Mouse (Mus musculus) forebrain, postnatal 0 days (tissue): Measurements from ENCODE around the gene Inpp4b. TPM values are rescaled to one million over a fixed set of nuclear protein-coding genes. Genes with fewer than 3 reads are reported as not detected.

Experiments used
- ATAC-seq: fragments of 200-750 bp; cut with Nextera tagmentation; 2 replicates; pipeline ENCODE4 v1.8.0; 2017; ENCODE audit warnings: mild to moderate bottlenecking, moderate library complexity
- DNase-seq: peaks from one replicate; pipeline ENCODE4 v3.0.0-alpha.2; 2015
- H3K27ac ChIP-seq: fragments of 300-500 bp; sonication (generic); 2 replicates; pipeline ENCODE4 v1.5.1; 2014; ENCODE audit warnings: low read depth, mild to moderate bottlenecking, antibody characterized with exemption, low read length, moderate library complexity, mixed read lengths
- H3K27me3 ChIP-seq: fragments of 300-500 bp; sonication (generic); 2 replicates; pipeline ENCODE4 v1.6.1; 2014; ENCODE audit warnings: mild to moderate bottlenecking, low read length, mixed read lengths; ENCODE audit not compliant: insufficient read depth
- H3K36me3 ChIP-seq: fragments of 300-500 bp; sonication (generic); 2 replicates; pipeline ENCODE4 v1.6.1; 2014; ENCODE audit warnings: mild to moderate bottlenecking, moderate library complexity; ENCODE audit not compliant: insufficient read depth
- H3K4me1 ChIP-seq: fragments of 300-500 bp; sonication (generic); 2 replicates; pipeline ENCODE4 v1.6.1; 2014; ENCODE audit warnings: antibody characterized with exemption; ENCODE audit not compliant: insufficient read depth
- H3K4me2 ChIP-seq: fragments of 300-500 bp; sonication (generic); 2 replicates; pipeline ENCODE4 v1.6.1; 2014; ENCODE audit warnings: low read depth, mild to moderate bottlenecking, moderate library complexity
- H3K4me3 ChIP-seq: fragments of 300-500 bp; sonication (generic); 2 replicates; pipeline ENCODE4 v1.5.1; 2014; ENCODE audit warnings: low read depth, low read length, mixed read lengths
- H3K9ac ChIP-seq: fragments of 300-500 bp; sonication (generic); 2 replicates; pipeline ENCODE4 v1.6.1; 2014; ENCODE audit warnings: mild to moderate bottlenecking
- H3K9me3 ChIP-seq: fragments of 300-500 bp; sonication (generic); 2 replicates; pipeline ENCODE4 v1.6.1; 2016; ENCODE audit warnings: low read length
- CTCF ChIP-seq: sonication (generic); IDR thresholded peaks from 2 replicates; pipeline ENCODE4 v1.5.1; 2016; ENCODE audit warnings: antibody characterized with exemption, control low read depth, low read depth
- WGBS: fragments of 180-500 bp; shearing (Covaris S2); extraction: QIAGEN DNeasy Blood & Tissue Kit; methylation state at CpG from one replicate; pipeline ENCODE4 v1.1.7; 2014; 5-methylcytosine and 5-hydroxymethylcytosine counted together
- polyA plus RNA-seq: library from polyadenylated mRNA; unstranded; fragments of >200 nt; fragmentation: Nextera tagmentation; extraction: Ambion mirVana; gene quantifications from 2 replicates; pipeline ENCODE4 v1.2.1, GENCODE M21; 2015
- total RNA-seq: library from RNA; depleted of rRNA; stranded (reverse); fragments of >200 nt; gene quantifications from 2 replicates; pipeline ENCODE4 v1.2.3, GENCODE M21; 2014

Gene Inpp4b
- total and polyA plus RNA-seq, 2 experiments from 2014 or later, result 6.7 to 10.6 TPM

DNA sequence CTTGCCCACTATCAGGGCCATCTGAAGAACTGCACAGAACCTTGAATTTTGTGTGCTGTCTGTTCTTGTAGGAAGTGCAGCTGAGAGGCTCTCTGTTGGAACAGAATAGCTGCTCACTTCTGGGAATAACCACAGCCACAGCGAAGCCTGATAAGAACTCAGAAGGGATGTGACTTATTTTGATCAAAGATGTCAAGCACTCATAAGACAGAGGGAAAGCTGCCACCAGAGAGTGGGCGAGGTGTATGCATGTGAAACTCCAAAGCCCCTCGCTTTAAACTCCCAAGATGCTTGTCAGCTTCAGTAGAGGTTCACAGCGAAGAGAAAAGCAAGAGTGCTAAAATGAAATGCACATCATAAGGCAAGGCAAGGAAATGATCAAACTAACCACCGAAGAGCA is 423.7 kb downstream of the Inpp4b start:
- no peaks in the 10 kb centered on the region for H3K36me3 ChIP-seq
- DNase-seq (no peak), ATAC-seq (no peak)
- H3K9ac ChIP-seq, result no peak overlapping the region
- H3K27me3 ChIP-seq, result no peaks in the 10 kb centered on the region
- no peak overlapping the region for H3K27ac ChIP-seq
- H3K4me3 ChIP-seq, result no peak overlapping the region
- no peaks in the 10 kb centered on the region for H3K9me3 ChIP-seq
- 85% methylated on average over 5 of the region's 5 CpGs for WGBS
- TF ChIP-seq CTCF, result no peak
- no peaks in the 10 kb centered on the region for H3K4me1 ChIP-seq
- H3K4me2 ChIP-seq, result no peak overlapping the region

- H3K4me3 ChIP-seq, result no peak overlapping the region
- WGBS, result 5% methylated on average over 12 of the region's 12 CpGs
- no peak for DNase-seq
These were observed 425.3 kb downstream of the Inpp4b start for GRCm38 (mm10) chr8:81767411-81768312.

GRCm38 (mm10) chr8:81768313-81768675 is 425.9 kb downstream of the Inpp4b start:
- no peak for TF ChIP-seq CTCF

More at GRCm38 (mm10) chr8:81767411-81768312, 425.3 kb downstream of the Inpp4b start:
- H3K9ac ChIP-seq, result no peak overlapping the region; the same call in 1 of the 2 replicates
- TF ChIP-seq CTCF, result no peak
- H3K9me3 ChIP-seq, result no peaks in the 10 kb centered on the region
- H3K36me3 ChIP-seq, result no peaks in the 10 kb centered on the region
- H3K4me2 ChIP-seq, result peak overlapping the region; percentile 13; the same call in 1 of the 2 replicates
- H3K4me1 ChIP-seq, result no peaks in the 10 kb centered on the region
- peak; percentile 54 for ATAC-seq
- no peak overlapping the region for H3K27ac ChIP-seq
- no peaks in the 10 kb centered on the region for H3K27me3 ChIP-seq

DNA sequence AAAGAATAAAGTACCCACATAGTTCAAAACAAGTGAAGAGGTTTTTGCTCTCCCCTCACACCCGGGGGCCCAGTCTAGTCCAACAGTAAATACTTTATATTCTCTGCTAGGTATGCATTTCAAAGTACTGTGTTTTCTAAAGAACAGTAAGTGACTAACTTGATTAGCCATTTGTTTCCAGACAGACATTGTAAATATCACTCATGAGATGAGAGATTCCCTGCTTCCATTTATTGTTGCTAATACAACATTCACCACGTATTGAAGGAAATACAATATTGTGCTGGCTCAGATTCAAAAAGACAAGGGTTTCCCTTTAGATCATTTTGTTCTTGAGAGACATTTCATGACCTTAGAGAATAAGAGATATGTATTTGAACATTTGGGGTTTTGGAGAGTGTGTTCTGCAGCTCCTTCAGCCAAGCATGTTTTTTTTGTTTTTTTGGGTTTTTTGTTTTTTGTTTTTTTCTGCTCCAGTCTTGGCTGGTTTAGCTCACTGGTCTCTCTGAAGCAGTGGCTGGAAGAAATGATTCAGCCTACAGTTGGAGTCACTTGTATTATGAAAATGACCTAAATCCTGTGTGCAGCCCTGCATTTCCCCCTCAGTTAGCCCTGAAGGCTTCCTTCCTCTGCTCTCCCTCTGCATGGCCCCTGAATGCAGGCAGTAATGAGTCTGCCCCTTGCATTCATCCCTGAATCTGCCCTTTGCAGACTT is 426.5 kb downstream of the Inpp4b start:
- H3K36me3 ChIP-seq, result no peaks in the 10 kb centered on the region
- 31% methylated on average over 2 of the region's 2 CpGs for WGBS
- H3K4me1 ChIP-seq, result no peaks in the 10 kb centered on the region
- ATAC-seq (no peak), DNase-seq (no peak)
- no peak overlapping the region for H3K4me2 ChIP-seq
- no peak overlapping the region for H3K4me3 ChIP-seq
- no peaks in the 10 kb centered on the region for H3K27me3 ChIP-seq
- no peak overlapping the region for H3K9ac ChIP-seq
- no peaks in the 10 kb centered on the region for H3K9me3 ChIP-seq
- no peak overlapping the region for H3K27ac ChIP-seq
- TF ChIP-seq CTCF, result no peak

More at GRCm38 (mm10) chr8:81768313-81768675, 425.9 kb downstream of the Inpp4b start:
- H3K4me3 ChIP-seq, result no peak overlapping the region
- H3K9me3 ChIP-seq, result no peaks in the 10 kb centered on the region
- no peak overlapping the region for H3K27ac ChIP-seq
- no peaks in the 10 kb centered on the region for H3K4me1 ChIP-seq
- H3K36me3 ChIP-seq, result no peaks in the 10 kb centered on the region
- H3K9ac ChIP-seq, result no peak overlapping the region
- ATAC-seq, result no peak
- no peaks in the 10 kb centered on the region for H3K27me3 ChIP-seq
- no peak overlapping the region for H3K4me2 ChIP-seq
- 30% methylated on average over 2 of the region's 2 CpGs for WGBS
- no peak for DNase-seq

DNA sequence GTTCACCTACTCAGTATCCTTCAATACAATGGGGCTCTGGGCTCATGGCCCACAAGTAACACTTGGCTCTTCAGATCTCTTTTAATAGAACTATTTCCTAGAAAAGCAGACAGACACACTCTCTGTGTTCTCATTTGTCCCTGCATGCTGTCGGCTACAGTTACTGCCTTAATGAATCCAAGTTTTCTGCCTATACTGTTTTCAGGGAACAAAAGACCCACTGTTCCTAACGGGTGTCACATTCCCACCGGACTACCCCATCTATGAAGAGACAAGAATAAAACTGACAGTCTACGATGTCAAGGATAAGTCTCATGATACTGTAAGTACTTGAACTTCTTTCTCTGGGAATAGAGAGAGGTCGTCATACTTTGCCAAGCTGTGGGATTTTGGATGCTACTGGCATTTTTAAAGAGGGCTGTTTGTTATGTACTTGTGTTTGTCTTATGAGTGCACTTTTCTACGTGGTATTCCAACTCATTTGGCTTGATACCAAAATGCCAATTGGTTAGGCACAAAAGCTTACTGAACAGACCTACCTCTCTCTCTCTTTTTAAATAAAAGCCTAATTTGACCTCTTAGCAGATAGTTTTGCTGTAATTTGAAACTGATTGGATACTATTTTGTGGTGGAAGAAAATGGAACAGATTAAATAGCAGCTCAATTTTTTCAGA is 428.4 kb downstream of the Inpp4b start:
- Histone ChIP-seq H3K4me3 (no peak overlapping the region), H3K9me3 (no peaks in the 10 kb centered on the region), H3K4me2 (no peak overlapping the region), H3K9ac (no peak overlapping the region), H3K4me1 (no peaks in the 10 kb centered on the region), H3K27ac (no peak overlapping the region), H3K27me3 (no peaks in the 10 kb centered on the region), H3K36me3 (no peaks in the 10 kb centered on the region)
- peak; percentile 51 for ATAC-seq
- WGBS, result 25% methylated on average over 6 of the region's 6 CpGs
- DNase-seq, result peak; percentile 20
- no peak for TF ChIP-seq CTCF

DNA sequence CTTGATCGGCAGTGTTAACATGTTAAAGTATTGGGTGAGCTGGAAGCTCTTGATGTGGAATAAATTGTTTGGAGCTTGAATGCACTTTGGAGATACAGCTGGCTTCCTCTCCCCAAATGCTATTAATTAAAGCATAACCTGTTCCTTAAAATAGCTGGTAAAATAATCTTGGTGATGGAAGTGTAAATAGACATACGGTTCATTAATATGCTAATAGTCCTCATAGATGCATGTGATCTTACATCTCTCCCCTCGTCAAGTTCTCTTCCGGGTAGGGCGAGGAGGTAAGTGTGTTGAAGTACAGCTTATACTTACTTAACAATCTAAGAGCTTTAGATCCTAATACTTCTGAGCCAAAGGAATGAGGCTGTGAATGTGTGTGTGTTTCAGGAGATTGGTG is 430.5 kb downstream of the Inpp4b start:
- H3K9ac ChIP-seq, result no peak overlapping the region
- WGBS, result 75% methylated on average over 5 of the region's 5 CpGs
- no peaks in the 10 kb centered on the region for H3K4me1 ChIP-seq
- no peak for TF ChIP-seq CTCF
- H3K27ac ChIP-seq, result no peak overlapping the region
- H3K9me3 ChIP-seq, result no peaks in the 10 kb centered on the region
- H3K4me2 ChIP-seq, result no peak overlapping the region
- no peak for DNase-seq
- ATAC-seq, result no peak
- H3K4me3 ChIP-seq, result no peak overlapping the region
- H3K36me3 ChIP-seq, result no peaks in the 10 kb centered on the region
- H3K27me3 ChIP-seq, result no peaks in the 10 kb centered on the region
